Mouse (Mus musculus) kidney, embryonic 16.5 days (tissue): ENCODE results near the gene Ankrd11. TPM values are rescaled to one million over a fixed set of nuclear protein-coding genes. Genes with fewer than 3 reads are reported as not detected.
A peak's percentile ranks its signal among the peaks of the same experiment; 100 is the strongest.

ENCODE experiments used
- ATAC-seq: fragments of 200-750 bp; cut with Nextera tagmentation; 2 replicates; pipeline ENCODE4 v1.8.0; 2017; ENCODE audit warnings: moderate TSS enrichment; ENCODE audit not compliant: low FRiP score, low TSS enrichment
- H3K27ac ChIP-seq: fragments of 300-500 bp; sonication (generic); 2 replicates; pipeline ENCODE4 v1.5.1; 2014; ENCODE audit warnings: low read length
- H3K27me3 ChIP-seq: fragments of 300-500 bp; sonication (generic); 2 replicates; pipeline ENCODE4 v1.6.1; 2014; ENCODE audit warnings: low read length, control low read depth, mixed read lengths; ENCODE audit not compliant: insufficient read depth
- H3K36me3 ChIP-seq: fragments of 300-500 bp; sonication (generic); 2 replicates; pipeline ENCODE4 v1.6.1; 2014; ENCODE audit warnings: low read length, control low read depth, mixed read lengths; ENCODE audit not compliant: insufficient read depth
- H3K4me1 ChIP-seq: fragments of 300-500 bp; sonication (generic); 2 replicates; pipeline ENCODE4 v1.6.1; 2014; ENCODE audit warnings: low read length, control low read depth, mixed read lengths; ENCODE audit not compliant: insufficient read depth
- H3K4me2 ChIP-seq: fragments of 300-500 bp; sonication (generic); replicated peaks from 2 replicates; pipeline ENCODE4 v1.6.1; 2014; ENCODE audit warnings: low read depth, low read length
- H3K4me3 ChIP-seq: fragments of 300-500 bp; sonication (generic); 2 replicates; pipeline ENCODE4 v1.5.1; 2014; ENCODE audit warnings: mild to moderate bottlenecking, low read length
- H3K9ac ChIP-seq: fragments of 300-500 bp; sonication (generic); replicated peaks from 2 replicates; pipeline ENCODE4 v1.6.1; 2014; ENCODE audit warnings: low read length
- H3K9me3 ChIP-seq: fragments of 300-500 bp; sonication (generic); 2 replicates; pipeline ENCODE4 v1.6.1; 2016; ENCODE audit warnings: low read length, control low read depth
- WGBS: fragments of 180-500 bp; shearing (Covaris S2); extraction: QIAGEN DNeasy Blood & Tissue Kit; methylation state at CpG from one replicate; pipeline ENCODE4 v1.1.7; 2014; 5-methylcytosine and 5-hydroxymethylcytosine counted together
- polyA plus RNA-seq: library from polyadenylated mRNA; unstranded; fragments of >200 nt; fragmentation: Nextera tagmentation; extraction: Ambion mirVana; gene quantifications from 2 replicates; pipeline ENCODE4 v1.2.1, GENCODE M21; 2015

Gene Ankrd11
- polyA plus RNA-seq, 1 experiment from 2014 or later: 25.6 TPM

DNA sequence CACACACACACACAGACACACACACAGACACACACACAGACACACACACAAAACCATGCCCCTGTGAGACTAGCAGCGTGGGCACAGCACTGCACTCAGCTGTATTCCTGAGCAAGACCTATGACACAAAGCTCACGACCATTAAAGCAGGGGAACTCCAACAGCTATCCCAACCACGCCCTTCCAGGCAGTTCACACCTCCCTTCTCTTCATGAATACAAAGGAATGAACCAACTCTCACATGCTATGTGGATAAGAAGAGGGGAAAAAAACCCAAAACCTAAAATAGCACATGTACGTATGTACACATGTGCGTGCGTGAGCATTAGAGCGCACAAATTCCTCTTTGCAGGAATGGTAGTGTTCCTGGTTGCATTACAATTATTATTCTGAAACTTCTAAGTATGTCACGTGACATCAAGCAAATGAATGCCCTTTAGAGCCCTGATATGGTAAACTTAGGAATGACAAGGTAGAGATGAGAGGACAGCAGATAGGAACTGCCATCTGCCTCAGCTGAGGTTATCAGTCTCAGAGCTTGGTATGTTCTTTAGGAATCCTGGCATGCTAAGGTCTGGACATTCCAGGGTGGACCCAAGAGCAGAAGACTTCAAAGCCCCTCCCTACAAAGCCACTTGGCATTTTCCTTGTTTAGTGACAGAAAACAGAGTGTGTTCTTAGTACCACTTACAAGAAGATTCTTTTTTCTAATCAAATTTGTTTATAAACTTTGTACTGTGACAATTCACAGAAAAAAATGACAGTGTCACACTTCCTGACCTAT, 115.9 kb downstream of the Ankrd11 start:
- no peaks in the 10 kb centered on the region for H3K27me3 ChIP-seq
- ATAC-seq: no peak
- H3K4me1 ChIP-seq: peaks cover 23% of the 10 kb centered on the region; the same call in 1 of the 2 replicates
- H3K4me3 ChIP-seq: no peak overlapping the region
- H3K9me3 ChIP-seq: no peaks in the 10 kb centered on the region
- WGBS: 83% methylated on average over 8 of the region's 8 CpGs
- H3K4me2 ChIP-seq: no peak overlapping the region
- no peak overlapping the region for H3K9ac ChIP-seq
- 0 out of 2 replicates have a peak, but pooled peaks cover 4% of the 10 kb centered on the region for H3K36me3 ChIP-seq
- no peak overlapping the region for H3K27ac ChIP-seq

DNA sequence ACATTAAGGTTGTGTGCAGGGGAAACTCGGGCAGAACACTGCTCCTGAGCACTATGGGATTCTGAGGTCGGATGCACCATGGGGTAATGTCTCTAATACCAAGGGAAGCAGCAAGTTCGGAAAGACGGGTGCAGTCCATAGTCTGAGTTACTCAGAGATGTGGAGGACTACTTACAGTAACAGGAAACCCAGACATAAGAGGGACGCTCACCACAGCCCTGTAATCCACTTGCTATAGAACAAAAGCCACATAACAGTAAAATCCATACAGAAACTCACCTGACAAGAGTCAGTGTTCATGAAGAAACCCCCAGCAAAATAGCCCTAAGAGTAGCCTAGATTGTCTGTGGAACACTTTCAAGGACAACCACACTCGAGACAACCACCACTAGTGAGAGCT, 118.0 kb downstream of the Ankrd11 start:
- Histone ChIP-seq H3K4me2 (no peak overlapping the region), H3K4me3 (no peak overlapping the region), H3K9me3 (no peaks in the 10 kb centered on the region), H3K27ac (no peak overlapping the region), H3K4me1 (peaks cover 28% of the 10 kb centered on the region), H3K9ac (no peak overlapping the region), H3K27me3 (no peaks in the 10 kb centered on the region), H3K36me3 (0 out of 2 replicates have a peak, but pooled peaks cover 4% of the 10 kb centered on the region)
- 68% methylated on average over 6 of the region's 6 CpGs for WGBS
- ATAC-seq: no peak

DNA sequence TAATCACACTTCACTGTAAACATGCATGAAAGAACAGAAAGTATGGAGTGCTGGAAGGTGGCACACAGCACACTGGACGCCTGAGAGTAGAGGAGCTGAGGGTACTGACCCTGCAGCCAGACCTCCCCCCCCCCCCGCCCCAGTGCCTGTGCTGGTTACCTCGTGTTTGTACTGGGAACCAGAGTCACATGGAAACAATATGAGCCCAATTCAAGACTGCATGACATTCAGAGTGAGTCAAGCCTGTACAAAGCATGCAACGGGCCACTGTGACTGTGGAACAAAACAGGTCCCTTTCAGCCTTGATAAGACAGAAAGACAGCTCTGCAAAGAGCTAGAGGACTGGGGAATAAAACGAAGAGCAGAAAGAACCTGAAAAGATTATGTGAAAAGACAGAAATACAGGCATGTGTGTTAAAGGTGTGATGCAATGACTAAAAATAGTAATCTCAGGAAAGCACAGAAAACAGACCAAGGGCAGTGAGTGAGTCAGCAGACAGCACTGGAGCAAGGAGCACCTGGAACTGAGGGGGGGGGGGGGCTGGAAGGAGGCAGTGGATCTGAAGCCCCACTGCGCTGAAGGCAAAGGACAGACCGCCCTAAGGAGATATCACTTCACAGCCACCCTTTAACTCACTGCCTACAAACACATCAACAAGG, 118.5 kb downstream of the Ankrd11 start:
- Histone ChIP-seq H3K9me3 (no peaks in the 10 kb centered on the region), H3K27ac (no peak overlapping the region), H3K4me1 (peaks cover 33% of the 10 kb centered on the region), H3K9ac (no peak overlapping the region), H3K4me2 (no peak overlapping the region), H3K4me3 (no peak overlapping the region), H3K36me3 (0 out of 2 replicates have a peak, but pooled peaks cover under 1% of the 10 kb centered on the region), H3K27me3 (no peaks in the 10 kb centered on the region)
- 61% methylated on average over 7 of the region's 7 CpGs for WGBS
- ATAC-seq: no peak

- no peak for ATAC-seq
- H3K27me3 ChIP-seq: no peaks in the 10 kb centered on the region
- no peak overlapping the region for H3K27ac ChIP-seq
- H3K36me3 ChIP-seq: no peaks in the 10 kb centered on the region
- H3K4me1 ChIP-seq: peaks cover 39% of the 10 kb centered on the region
- no peak overlapping the region for H3K4me2 ChIP-seq
- WGBS: 84% methylated on average over 3 of the region's 3 CpGs
- H3K4me3 ChIP-seq: no peak overlapping the region
- H3K9me3 ChIP-seq: no peaks in the 10 kb centered on the region
- H3K9ac ChIP-seq: no peak overlapping the region
Observed at GRCm38 (mm10) chr8:122922945-122923344, 119.1 kb downstream of the Ankrd11 start.

DNA sequence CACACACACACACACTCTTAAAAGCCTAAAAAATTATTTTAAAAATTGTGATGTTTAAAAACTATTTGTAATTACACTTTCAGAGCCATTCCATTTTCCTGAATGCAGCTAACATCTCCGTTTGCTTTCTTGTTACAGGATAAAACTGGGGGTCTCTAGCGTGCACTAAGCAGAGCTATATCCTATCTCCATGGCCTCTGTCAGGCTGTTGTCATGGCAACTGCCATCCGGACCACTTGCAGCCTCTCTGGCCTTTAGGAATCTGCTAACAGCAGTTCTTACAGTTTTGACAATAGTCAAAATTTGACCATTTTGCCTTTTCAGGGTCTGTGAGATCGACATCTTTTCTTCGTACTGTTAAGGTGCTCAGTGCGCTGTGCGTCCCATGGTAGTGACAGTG, 121.2 kb downstream of the Ankrd11 start:
- WGBS: 71% methylated on average over 7 of the region's 7 CpGs
- H3K4me3 ChIP-seq: no peak overlapping the region
- H3K9ac ChIP-seq: no peak overlapping the region
- peaks cover 48% of the 10 kb centered on the region for H3K4me1 ChIP-seq
- no peak for ATAC-seq
- H3K36me3 ChIP-seq: no peaks in the 10 kb centered on the region; the same call in 1 of the 2 replicates
- H3K27me3 ChIP-seq: no peaks in the 10 kb centered on the region
- no peak overlapping the region for H3K4me2 ChIP-seq
- no peaks in the 10 kb centered on the region for H3K9me3 ChIP-seq
- no peak overlapping the region for H3K27ac ChIP-seq

GRCm38 (mm10) chr8:122918438-122919107, 123.5 kb downstream of the Ankrd11 start:
- H3K9ac ChIP-seq: no peak overlapping the region
- H3K27ac ChIP-seq: no peak overlapping the region
- no peaks in the 10 kb centered on the region for H3K27me3 ChIP-seq
- ATAC-seq: no peak
- H3K9me3 ChIP-seq: no peaks in the 10 kb centered on the region
- peaks cover 8% of the 10 kb centered on the region for H3K36me3 ChIP-seq
- no peak overlapping the region for H3K4me2 ChIP-seq
- H3K4me3 ChIP-seq: no peak overlapping the region
- 63% methylated on average over 7 of the region's 7 CpGs for WGBS
- H3K4me1 ChIP-seq: peaks cover 33% of the 10 kb centered on the region

DNA sequence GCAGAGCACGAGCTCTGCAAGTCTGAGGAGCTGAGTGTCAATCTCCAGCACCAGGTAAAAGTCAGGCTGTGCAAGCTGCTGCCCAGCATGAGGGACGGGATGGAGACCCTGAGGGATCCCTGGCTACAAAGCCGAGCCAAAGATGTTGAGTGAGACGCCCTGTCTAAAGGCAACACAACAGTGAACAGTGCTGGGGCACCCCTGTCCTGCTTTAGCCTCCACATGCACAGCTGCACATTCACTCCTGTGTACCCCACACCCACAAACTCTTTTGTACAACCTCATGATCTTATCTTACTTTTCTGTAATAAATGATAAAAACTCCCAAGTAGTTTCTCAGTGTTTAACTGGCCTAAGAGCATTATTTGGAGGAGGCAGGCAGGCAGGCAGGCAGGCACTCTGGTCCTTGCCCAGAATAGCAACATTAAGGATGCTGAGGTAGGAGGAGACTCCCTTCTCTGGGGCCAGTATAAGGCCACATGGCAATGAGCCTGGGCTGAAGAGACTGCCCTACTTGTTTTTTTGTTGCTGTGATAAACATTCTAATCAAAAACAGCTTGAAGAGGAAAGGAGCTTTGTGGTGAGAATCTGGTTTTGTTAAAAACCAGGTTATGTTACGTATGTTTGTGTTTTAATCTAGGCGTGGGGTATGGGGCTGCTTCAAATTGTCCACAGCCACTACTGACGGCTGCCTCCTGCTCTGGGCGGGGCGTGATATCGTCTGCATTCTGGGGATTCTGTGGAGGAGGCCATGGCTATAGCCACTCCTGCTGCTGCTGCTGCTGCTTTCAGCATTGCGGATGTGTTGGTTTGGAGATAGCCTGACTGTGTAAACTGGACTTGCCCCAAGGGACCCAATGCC, 124.3 kb downstream of the Ankrd11 start:
- Histone ChIP-seq H3K9me3 (no peaks in the 10 kb centered on the region), H3K27ac (no peak overlapping the region; the same call in 1 of the 2 replicates), H3K4me2 (no peak overlapping the region), H3K4me1 (peaks cover 29% of the 10 kb centered on the region), H3K9ac (no peak overlapping the region), H3K36me3 (peaks cover 14% of the 10 kb centered on the region), H3K4me3 (no peak overlapping the region), H3K27me3 (no peaks in the 10 kb centered on the region)
- 43% methylated on average over 11 of the region's 11 CpGs for WGBS
- peak; percentile 57; the same call in 1 of the 2 replicates for ATAC-seq

DNA sequence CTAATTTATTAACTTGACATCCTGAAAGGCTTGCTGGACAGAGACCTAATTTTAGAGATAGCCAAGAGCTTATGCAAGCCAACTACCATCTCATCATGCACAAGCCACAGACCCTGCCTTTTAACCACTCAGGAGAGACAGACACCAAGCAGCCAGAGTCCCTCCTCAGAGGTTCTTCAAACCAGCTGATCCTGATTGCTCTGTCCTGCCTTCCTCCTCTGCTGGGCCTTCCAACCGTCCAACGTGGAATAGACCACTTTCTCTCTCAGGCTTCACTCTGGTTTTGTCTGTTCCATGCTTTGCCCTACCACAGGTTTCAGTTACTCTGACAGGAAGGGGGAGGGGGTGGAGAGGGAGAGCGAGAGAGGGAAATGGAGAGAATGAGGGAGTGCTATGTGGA, 125.3 kb downstream of the Ankrd11 start:
- no peak for ATAC-seq
- Histone ChIP-seq H3K9ac (no peak overlapping the region), H3K36me3 (peaks cover 14% of the 10 kb centered on the region), H3K9me3 (no peaks in the 10 kb centered on the region), H3K4me3 (no peak overlapping the region), H3K27me3 (no peaks in the 10 kb centered on the region), H3K4me1 (peaks cover 29% of the 10 kb centered on the region), H3K4me2 (no peak overlapping the region), H3K27ac (no peak overlapping the region)
- WGBS: 42% methylated on average over 3 of the region's 3 CpGs

DNA sequence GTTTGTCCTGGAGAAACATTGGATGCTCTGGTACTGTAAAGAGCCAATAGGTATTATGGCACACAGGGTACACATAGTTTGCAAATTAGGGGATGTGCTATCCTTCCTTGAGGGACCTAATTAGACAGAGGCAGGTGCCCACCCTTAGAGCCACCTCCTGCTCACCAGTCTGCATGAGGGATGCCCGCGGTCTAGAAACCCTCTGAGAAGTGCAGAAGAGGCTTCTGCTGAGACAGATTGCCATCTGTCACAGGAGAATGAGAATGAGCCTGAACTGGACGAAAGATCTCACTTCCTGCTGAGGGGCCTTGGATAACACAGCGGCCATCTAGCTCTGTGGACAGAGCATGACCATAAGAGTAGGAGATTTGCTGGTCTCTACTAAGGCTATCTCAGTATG, 129.2 kb downstream of the Ankrd11 start:
- Histone ChIP-seq H3K27ac (no peak overlapping the region), H3K9ac (no peak overlapping the region), H3K4me2 (no peak overlapping the region), H3K36me3 (peaks cover 19% of the 10 kb centered on the region), H3K4me3 (no peak overlapping the region), H3K4me1 (peaks cover 12% of the 10 kb centered on the region), H3K27me3 (no peaks in the 10 kb centered on the region), H3K9me3 (no peaks in the 10 kb centered on the region)
- ATAC-seq: no peak
- WGBS: 91% methylated on average over 4 of the region's 4 CpGs
